Mouse (Mus musculus) heart, embryonic 13.5 days (tissue): ENCODE data around the gene Abhd8. TPM values are rescaled to one million over a fixed set of nuclear protein-coding genes. Genes with fewer than 3 reads are reported as not detected.

ENCODE experiments used
- ATAC-seq: fragments of 200-750 bp; cut with Nextera tagmentation; 2 replicates; pipeline ENCODE4 v1.8.0; 2017; ENCODE audit warnings: moderate TSS enrichment; ENCODE audit not compliant: insufficient number of reproducible peaks, low FRiP score, low TSS enrichment; ENCODE audit errors: extremely low read depth
- H3K27ac ChIP-seq: fragments of 300-500 bp; sonication (generic); replicated peaks from 2 replicates; pipeline ENCODE4 v1.5.1; 2015; ENCODE audit warnings: moderate library complexity, mild to moderate bottlenecking, inconsistent platforms
- H3K27me3 ChIP-seq: fragments of 300-500 bp; sonication (generic); replicated peaks from 2 replicates; pipeline ENCODE4 v1.6.1; 2015; ENCODE audit warnings: mild to moderate bottlenecking, inconsistent platforms
- H3K36me3 ChIP-seq: fragments of 300-500 bp; sonication (generic); 2 replicates; pipeline ENCODE4 v1.6.1; 2015; ENCODE audit warnings: mild to moderate bottlenecking, inconsistent platforms
- H3K4me1 ChIP-seq: fragments of 300-500 bp; sonication (generic); 2 replicates; pipeline ENCODE4 v1.6.1; 2015; ENCODE audit warnings: inconsistent platforms
- H3K4me2 ChIP-seq: fragments of 300-500 bp; sonication (generic); 2 replicates; pipeline ENCODE4 v1.6.1; 2015; ENCODE audit warnings: inconsistent platforms, mild to moderate bottlenecking, moderate library complexity
- H3K4me3 ChIP-seq: fragments of 300-500 bp; sonication (generic); 2 replicates; pipeline ENCODE4 v1.5.1; 2015; ENCODE audit warnings: moderate library complexity, mild to moderate bottlenecking, inconsistent platforms
- H3K9ac ChIP-seq: fragments of 300-500 bp; sonication (generic); 2 replicates; pipeline ENCODE4 v1.6.1; 2015; ENCODE audit warnings: inconsistent platforms, mild to moderate bottlenecking, moderate library complexity
- H3K9me3 ChIP-seq: fragments of 300-500 bp; sonication (generic); 2 replicates; pipeline ENCODE4 v1.6.1; 2016; ENCODE audit warnings: inconsistent platforms
- whole genome bisulfite sequencing: fragments of 180-500 bp; shearing (Covaris S2); methylation state at CpG from one replicate; pipeline ENCODE4 v1.1.7; 2015; ENCODE audit warnings: mixed read lengths; 5-methylcytosine and 5-hydroxymethylcytosine counted together
- polyA plus RNA-seq: library from polyadenylated mRNA; unstranded; fragments of >200 nt; fragmentation: Nextera tagmentation; extraction: Ambion mirVana; gene quantifications from 2 replicates; pipeline ENCODE4 v1.2.1, GENCODE M21; 2015

Abhd8 gene
- 33.0 and 35.5 TPM in 2 replicates for polyA plus RNA-seq

GRCm38 (mm10) chr8:71463188-71464033 lies at the start of gene Abhd8:
Abhd8 (minus strand) TSS chr8:71463655.
- Histone ChIP-seq H3K4me3 (peak within 1 kb of the TSS; percentile 69), H3K9me3 (no peaks in the 10 kb centered on the region), H3K9ac (peak within 1 kb of the TSS; percentile 86), H3K4me1 (peaks cover 37% of the 10 kb centered on the region), H3K4me2 (peak within 1 kb of the TSS; percentile 95), H3K36me3 (peaks cover 46% of the 10 kb centered on the region), H3K27ac (peak within 1 kb of the TSS; percentile 94), H3K27me3 (peaks cover 17% of the 10 kb centered on the region)
- ATAC-seq, result peak; percentile 79
- under 1% methylated on average over 55 of the region's 55 CpGs for WGBS

GRCm38 (mm10) chr8:71511644-71512043 lies 48.2 kb upstream of the Abhd8 start, which contains the start of gene Plvap:
Plvap (minus strand) TSS chr8:71511752.
- Histone ChIP-seq H3K4me2 (peak within 1 kb of the TSS; percentile 80), H3K9ac (peak within 1 kb of the TSS; percentile 58), H3K4me3 (peak within 1 kb of the TSS; percentile 46), H3K9me3 (no peaks in the 10 kb centered on the region), H3K36me3 (no peaks in the 10 kb centered on the region), H3K27ac (peak within 1 kb of the TSS; percentile 59), H3K4me1 (peaks cover 17% of the 10 kb centered on the region), H3K27me3 (peaks cover 56% of the 10 kb centered on the region)
- peak; percentile 53; the same call in 1 of the 2 replicates for ATAC-seq
- WGBS, result 20% methylated on average over 14 of the region's 14 CpGs

GRCm38 (mm10) chr8:71509316-71509715 lies 45.9 kb upstream of the Abhd8 start:
- Histone ChIP-seq H3K4me3 (peak overlapping the region; percentile 46), H3K27me3 (peaks cover 80% of the 10 kb centered on the region), H3K36me3 (no peaks in the 10 kb centered on the region), H3K9ac (peak overlapping the region; percentile 74), H3K4me1 (peaks cover 17% of the 10 kb centered on the region), H3K4me2 (peak overlapping the region; percentile 80), H3K27ac (no peak overlapping the region), H3K9me3 (no peaks in the 10 kb centered on the region)
- ATAC-seq, result no peak
- 50% methylated on average over 2 of the region's 2 CpGs for WGBS

GRCm38 (mm10) chr8:71507589-71508104 lies 44.2 kb upstream of the Abhd8 start:
- H3K4me1 ChIP-seq, result peaks cover 17% of the 10 kb centered on the region
- no peak overlapping the region for H3K27ac ChIP-seq
- ATAC-seq, result peak; percentile 47; the same call in 1 of the 2 replicates
- H3K36me3 ChIP-seq, result no peaks in the 10 kb centered on the region
- peak overlapping the region; percentile 51 for H3K4me3 ChIP-seq
- no peaks in the 10 kb centered on the region for H3K9me3 ChIP-seq
- H3K27me3 ChIP-seq, result peaks cover 79% of the 10 kb centered on the region
- under 1% methylated on average over 56 of the region's 61 CpGs for WGBS
- peak overlapping the region; percentile 76 for H3K9ac ChIP-seq
- H3K4me2 ChIP-seq, result peak overlapping the region; percentile 80

GRCm38 (mm10) chr8:71505979-71506378 lies 42.5 kb upstream of the Abhd8 start:
- Histone ChIP-seq H3K4me1 (peaks cover 17% of the 10 kb centered on the region), H3K27me3 (peaks cover 67% of the 10 kb centered on the region), H3K4me3 (no peak overlapping the region), H3K9ac (no peak overlapping the region), H3K4me2 (no peak overlapping the region), H3K9me3 (no peaks in the 10 kb centered on the region), H3K27ac (no peak overlapping the region), H3K36me3 (no peaks in the 10 kb centered on the region)
- WGBS, result 68% methylated on average over 4 of the region's 4 CpGs
- ATAC-seq, result no peak

- no peaks in the 10 kb centered on the region for H3K36me3 ChIP-seq
- WGBS, result 86% methylated on average over 4 of the region's 4 CpGs
- no peak for ATAC-seq
- peaks cover 61% of the 10 kb centered on the region for H3K27me3 ChIP-seq
- H3K4me3 ChIP-seq, result no peak overlapping the region
- no peak overlapping the region for H3K27ac ChIP-seq
- H3K9ac ChIP-seq, result no peak overlapping the region
- no peak overlapping the region for H3K4me2 ChIP-seq
- H3K4me1 ChIP-seq, result peaks cover 17% of the 10 kb centered on the region
- no peaks in the 10 kb centered on the region for H3K9me3 ChIP-seq
Measured at GRCm38 (mm10) chr8:71505326-71505725, 41.9 kb upstream of the Abhd8 start.

GRCm38 (mm10) chr8:71504349-71504748 lies 40.9 kb upstream of the Abhd8 start:
- Histone ChIP-seq H3K4me2 (no peak overlapping the region), H3K36me3 (no peaks in the 10 kb centered on the region), H3K27ac (no peak overlapping the region)

GRCm38 (mm10) chr8:71498816-71499690 lies 35.6 kb upstream of the Abhd8 start:
- peaks cover 10% of the 10 kb centered on the region for H3K36me3 ChIP-seq
- no peak overlapping the region for H3K4me3 ChIP-seq
- H3K9ac ChIP-seq, result peak overlapping the region; percentile 51; the same call in 1 of the 2 replicates
- no peaks in the 10 kb centered on the region for H3K27me3 ChIP-seq
- peak overlapping the region; percentile 33 for H3K4me2 ChIP-seq
- H3K9me3 ChIP-seq, result no peaks in the 10 kb centered on the region
- no peak for ATAC-seq
- peaks cover 48% of the 10 kb centered on the region for H3K4me1 ChIP-seq
- H3K27ac ChIP-seq, result peak overlapping the region; percentile 81
- WGBS, result 26% methylated on average over 16 of the region's 16 CpGs

More at GRCm38 (mm10) chr8:71504349-71504748, 40.9 kb upstream of the Abhd8 start:
- H3K4me3 ChIP-seq, result no peak overlapping the region
- H3K27me3 ChIP-seq, result peaks cover 51% of the 10 kb centered on the region
- no peak overlapping the region for H3K9ac ChIP-seq
- no peak for ATAC-seq
- WGBS, result 86% methylated on average over 4 of the region's 4 CpGs
- H3K4me1 ChIP-seq, result peaks cover 23% of the 10 kb centered on the region
- H3K9me3 ChIP-seq, result no peaks in the 10 kb centered on the region

GRCm38 (mm10) chr8:71497881-71498501 lies 34.5 kb upstream of the Abhd8 start:
- Histone ChIP-seq H3K4me1 (peaks cover 48% of the 10 kb centered on the region), H3K9ac (peak overlapping the region; percentile 51), H3K36me3 (peaks cover 18% of the 10 kb centered on the region), H3K27ac (peak overlapping the region; percentile 81), H3K4me3 (no peak overlapping the region), H3K9me3 (no peaks in the 10 kb centered on the region), H3K4me2 (peak overlapping the region; percentile 33), H3K27me3 (no peaks in the 10 kb centered on the region)
- WGBS, result 14% methylated on average over 15 of the region's 15 CpGs
- no peak for ATAC-seq

- Histone ChIP-seq H3K4me1 (peaks cover 48% of the 10 kb centered on the region), H3K36me3 (peaks cover 27% of the 10 kb centered on the region), H3K9ac (no peak overlapping the region; the same call in 1 of the 2 replicates), H3K4me2 (no peak overlapping the region), H3K4me3 (no peak overlapping the region), H3K27ac (peak overlapping the region; percentile 81), H3K9me3 (no peaks in the 10 kb centered on the region), H3K27me3 (no peaks in the 10 kb centered on the region)
- ATAC-seq, result no peak
- WGBS, result 78% methylated on average over 1 of the region's 1 CpGs
Measured at GRCm38 (mm10) chr8:71497077-71497645, 33.7 kb upstream of the Abhd8 start.
